In the genomic region with DNA sequence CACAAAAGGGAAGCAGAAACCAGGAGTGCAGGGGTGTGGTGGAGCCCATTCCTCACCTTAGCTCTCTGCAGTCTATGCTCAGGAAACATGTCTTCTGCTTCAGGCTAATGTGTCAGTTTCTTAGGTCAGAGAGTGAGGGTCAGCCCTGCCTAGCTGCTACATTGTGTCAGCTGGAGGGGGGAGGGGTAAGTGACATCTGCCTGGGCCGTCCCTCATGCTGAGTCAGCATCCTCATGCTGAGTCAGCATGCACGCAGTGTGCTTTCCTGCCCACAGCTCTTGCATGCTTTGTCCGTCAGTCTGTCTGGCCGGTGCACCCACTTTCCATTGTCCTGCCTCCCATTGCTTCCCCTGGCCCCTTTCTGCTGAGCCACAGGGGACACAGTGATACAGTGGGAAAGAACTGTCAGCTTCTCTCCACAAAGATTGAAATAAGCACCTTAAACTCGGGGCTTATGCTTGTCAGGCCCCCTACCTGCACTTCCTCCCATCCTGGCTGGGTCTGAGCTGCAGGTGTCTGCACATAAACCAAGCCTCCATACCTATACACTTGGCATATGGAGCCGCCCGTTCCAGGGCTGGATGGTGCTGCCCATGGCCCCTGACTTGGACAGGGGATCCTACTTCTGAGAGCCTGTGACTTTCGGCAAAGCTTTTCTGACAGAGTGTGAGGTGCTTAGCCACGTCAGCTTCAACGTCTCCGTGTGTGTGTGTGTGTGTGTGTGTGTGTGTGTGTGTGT, we compare ENCODE assay signal across 10 mouse cellular contexts. TPM values are rescaled to one million over a fixed set of nuclear protein-coding genes. Genes with fewer than 3 reads are reported as not detected.
DNase-seq lines count a peak whose midpoint lies in the region; ATAC-seq and TF ChIP-seq lines count a peak whose summit lies in the region.
"Had no signal": no experiment of that assay in that cellular context is flagged by ENCODE, and none has a peak within 500 bp of the region (broad histone marks: within the 10 kb centered on the region; RNA-seq: fewer than 3 reads in every experiment).

No protein-coding gene starts in this region.

- H3K4me2 ChIP-seq in intestine, embryonic 14.5 days (ENCODE audit: low read length): no peak overlapping the region
- H3K4me2 ChIP-seq in intestine, postnatal 0 days (replicated peaks; ENCODE audit: low read depth): no peak overlapping the region

- H3K4me1 ChIP-seq in intestine, embryonic 14.5 days (replicated peaks; ENCODE audit: control insufficient read depth, insufficient read depth, low read length): peaks cover 39% of the 10 kb centered on the region
- no peaks in the 10 kb centered on the region for H3K4me1 ChIP-seq in intestine, postnatal 0 days (replicated peaks; ENCODE audit: control insufficient read depth, insufficient read depth, low read length)

- no peak for ATAC-seq in intestine, embryonic 14.5 days (replicated peaks; ENCODE audit: low FRiP score, low TSS enrichment, low read depth)
- ATAC-seq in intestine, postnatal 0 days: no peak

- H3K27ac ChIP-seq in intestine, embryonic 14.5 days (ENCODE audit: low read depth): peak overlapping the region; percentile 16; the same call in 1 of the 2 replicates
- no peak overlapping the region for H3K27ac ChIP-seq in intestine, postnatal 0 days (ENCODE audit: low read depth, low read length)
- H3K27ac ChIP-seq: macrophage had no signal

- 59% methylated on average over 11 of the region's 11 CpGs for WGBS in intestine, embryonic 14.5 days
- 60% methylated on average over 11 of the region's 11 CpGs for WGBS in intestine, postnatal 0 days

- DNase-seq in intestine, embryonic 14.5 days (ENCODE audit: low spot score): peak; percentile 53
- peak; percentile 16 to 56 for DNase-seq in urinary bladder, postnatal 4 days (ENCODE audit: low spot score in 2 of 2)
- no peak for DNase-seq in urinary bladder, postnatal 25 days (ENCODE audit: low spot score)
- peak; percentile 35 to 52 for DNase-seq in kidney, postnatal 4 days
- no peak for DNase-seq in thymus, adult 18-20 months
- no peak for DNase-seq in ovary, postnatal 10 days (ENCODE audit: low spot score)
- DNase-seq: cerebellum, adult 2 months had no signal

- no peak overlapping the region for H3K4me3 ChIP-seq in intestine, embryonic 14.5 days (ENCODE audit: low read depth, low read length)
- H3K4me3 ChIP-seq in intestine, postnatal 0 days (ENCODE audit: low read depth, low read length): no peak overlapping the region
- H3K4me3 ChIP-seq: erythroblast, embryonic 14.5 days had no signal

- H3K9ac ChIP-seq in intestine, embryonic 14.5 days (ENCODE audit: low read length): no peak overlapping the region
- no peak overlapping the region for H3K9ac ChIP-seq in intestine, postnatal 0 days (ENCODE audit: low read depth, low read length)

- H3K27me3 ChIP-seq in intestine, embryonic 14.5 days (replicated peaks; ENCODE audit: control insufficient read depth, insufficient read depth, low read length): no peaks in the 10 kb centered on the region
- peaks cover 4% of the 10 kb centered on the region; the same call in 1 of the 2 replicates for H3K27me3 ChIP-seq in intestine, postnatal 0 days (replicated peaks; ENCODE audit: control insufficient read depth, insufficient read depth, low read length)

- TF ChIP-seq CTCF in intestine, postnatal 0 days (IDR thresholded peaks at IDR 0.05; ENCODE audit: low read depth): no peak

- peaks cover 14% of the 10 kb centered on the region for H3K36me3 ChIP-seq in intestine, embryonic 14.5 days (ENCODE audit: control insufficient read depth, insufficient read depth, low read length)
- H3K36me3 ChIP-seq in intestine, postnatal 0 days (ENCODE audit: control insufficient read depth, insufficient read depth): no peaks in the 10 kb centered on the region

- no peaks in the 10 kb centered on the region for H3K9me3 ChIP-seq in intestine, embryonic 14.5 days (ENCODE audit: control insufficient read depth, low read length)
- no peaks in the 10 kb centered on the region for H3K9me3 ChIP-seq in intestine, postnatal 0 days (ENCODE audit: control insufficient read depth)

RNA-seq across cellular contexts. Expression of gene Vstm4, which starts 3.4 kb away (rescaled TPM):
- polyA plus RNA-seq in intestine, embryonic 14.5 days (2014; fragmentation: Nextera tagmentation; extraction: Ambion mirVana): 31.0 and 32.9 TPM in 2 replicates
- polyA plus RNA-seq in intestine, postnatal 0 days (2015; fragmentation: Nextera tagmentation; extraction: Ambion mirVana): 13.1 and 13.5 TPM in 2 replicates
- polyA plus RNA-seq: erythroblast, embryonic 14.5 days had no signal

RNA-seq across cellular contexts. Expression of gene Fam170b, which starts 26.2 kb away (rescaled TPM):
- not detected in 2 replicates for polyA plus RNA-seq in intestine, embryonic 14.5 days (2014; fragmentation: Nextera tagmentation; extraction: Ambion mirVana)
- polyA plus RNA-seq in intestine, postnatal 0 days (2015; fragmentation: Nextera tagmentation; extraction: Ambion mirVana): not detected in 2 replicates
- polyA plus RNA-seq: cerebellum, adult 2 months; erythroblast, embryonic 14.5 days; macrophage had no signal

Comparison
In these comparisons a context has a peak if more than half of its experiments do, and no peak if none do; other contexts are left out.
1. DNase-seq: peak in intestine, embryonic 14.5 days (single experiment), urinary bladder, postnatal 4 days (2 of 2) and kidney, postnatal 4 days (2 of 2); none in urinary bladder, postnatal 25 days (single experiment), thymus, adult 18-20 months (0 of 2) and ovary, postnatal 10 days (single experiment).